Mouse (Mus musculus) CH12F3 (cell line): Measurements from ENCODE around the gene Aip.

Source experiments
- in situ Hi-C: fragments of 300-500 bp; cut with MboI; formaldehyde crosslinking; loops from 2 replicates; pipeline ENCODE4 v1.14.3; 2020; ENCODE audit warnings: low sequenced_read_pairs

The Aip gene

GRCm38 (mm10) chr19:4114551-4114950, 11.1 kb downstream of the Aip start:
- in situ Hi-C loops = no loop called here

- in situ Hi-C loops = no loop called here
Measured at GRCm38 (mm10) chr19:4113806-4114230, 11.8 kb downstream of the Aip start.

DNA sequence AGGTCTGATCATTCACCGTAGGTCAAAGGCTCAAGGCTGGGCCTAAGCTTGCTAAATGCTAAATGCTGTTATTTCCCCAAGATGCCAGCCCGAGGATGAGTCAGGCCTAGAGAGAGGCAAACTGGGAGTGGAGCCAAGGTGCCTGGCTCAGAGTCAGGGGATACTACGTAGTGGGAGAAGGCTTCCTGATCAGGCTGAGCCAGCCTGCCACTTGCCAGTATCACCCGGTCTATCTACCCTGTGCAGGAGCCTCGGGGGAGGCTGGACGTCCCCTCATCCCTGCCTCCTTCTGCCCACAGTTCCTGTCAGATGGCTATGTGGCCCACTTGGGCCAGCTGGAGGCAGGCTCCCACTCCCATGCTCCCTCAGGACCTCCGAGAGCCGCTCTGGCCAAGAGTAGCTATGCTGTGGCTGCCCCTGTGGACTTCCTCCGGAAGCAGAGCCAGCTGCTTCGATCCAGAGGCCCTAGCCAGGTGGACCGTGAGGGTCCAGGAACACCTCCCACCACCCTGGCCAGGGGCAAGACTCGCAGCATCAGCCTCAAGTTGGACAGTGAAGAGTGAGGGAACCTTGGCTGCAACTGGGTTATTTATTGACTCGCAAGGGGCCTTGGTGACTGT, 12.4 kb downstream of the Aip start:
- in situ Hi-C loops = no loop called here

GRCm38 (mm10) chr19:4112063-4112960, 13.3 kb downstream of the Aip start:
- in situ Hi-C loops = no loop called here

DNA sequence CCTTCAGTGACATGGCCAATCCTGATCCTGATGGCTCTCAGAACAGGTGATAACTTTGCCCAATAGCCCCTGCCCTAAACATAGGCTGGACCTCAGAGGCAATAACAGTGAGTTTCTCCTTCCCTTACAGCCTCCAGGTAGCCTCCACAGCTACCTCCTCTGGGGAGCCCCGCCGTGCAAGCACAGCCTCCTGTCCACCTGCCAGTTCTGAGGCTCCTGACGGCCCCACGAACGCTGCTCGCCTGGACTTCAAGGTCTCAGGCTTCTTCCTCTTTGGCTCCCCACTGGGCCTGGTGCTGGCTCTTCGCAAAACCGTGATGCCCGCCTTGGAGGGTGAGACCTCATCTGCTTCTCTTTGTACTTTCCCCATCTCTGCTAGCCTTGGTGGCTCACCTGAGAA, 17.1 kb downstream of the Aip start:
- in situ Hi-C loops = no loop called here

- in situ Hi-C loops = no loop called here
Measured at GRCm38 (mm10) chr19:4106654-4107053, 19.0 kb downstream of the Aip start.

- in situ Hi-C loops = no loop called here
Measured at GRCm38 (mm10) chr19:4104675-4105194, 20.9 kb downstream of the Aip start.

GRCm38 (mm10) chr19:4103792-4104191, 21.9 kb downstream of the Aip start:
- in situ Hi-C loops = no loop called here

GRCm38 (mm10) chr19:4103294-4103693, 22.4 kb downstream of the Aip start:
- in situ Hi-C loops = no loop called here

GRCm38 (mm10) chr19:4102626-4103025, 23.0 kb downstream of the Aip start:
- in situ Hi-C loops = no loop called here

DNA sequence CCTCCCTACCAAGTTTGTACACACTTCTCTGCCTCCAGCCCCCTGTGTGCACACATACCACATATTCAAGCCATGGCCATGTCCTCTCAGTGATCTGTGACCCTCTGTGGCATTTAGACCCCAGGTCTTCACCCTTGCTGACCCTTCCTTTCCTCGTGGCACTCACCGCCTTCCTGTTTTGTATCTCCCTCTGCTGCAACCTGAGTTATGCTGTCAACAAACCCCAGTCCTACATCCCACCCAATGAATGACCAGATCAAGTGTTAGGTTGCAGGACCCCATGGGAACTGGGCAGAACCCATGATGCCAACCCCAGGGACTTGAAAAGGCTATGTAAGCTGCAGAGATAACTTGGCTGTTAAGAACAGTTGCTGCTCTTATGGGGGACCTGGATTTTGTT, 23.6 kb downstream of the Aip start:
- in situ Hi-C loops = no loop called here

DNA sequence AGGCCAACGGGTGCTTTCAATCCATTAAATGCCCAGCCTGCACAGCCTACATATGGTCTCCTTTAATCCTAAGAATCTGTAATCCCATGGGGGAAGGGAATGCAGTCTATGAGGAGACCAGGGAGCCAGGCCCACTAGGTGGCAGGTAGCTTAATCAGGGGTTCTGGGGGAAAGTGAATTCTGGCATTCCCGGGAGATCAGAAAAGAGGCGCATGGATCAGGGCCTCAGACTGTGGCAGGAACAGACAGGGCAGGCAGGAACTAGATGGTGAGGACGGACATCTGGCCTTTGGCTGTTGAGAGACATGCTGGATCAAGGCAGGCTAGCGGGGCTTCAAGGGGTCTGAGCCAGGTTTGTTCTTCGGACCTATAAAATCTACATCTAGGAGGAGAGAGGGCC, 24.2 kb downstream of the Aip start:
- in situ Hi-C loops = no loop called here

DNA sequence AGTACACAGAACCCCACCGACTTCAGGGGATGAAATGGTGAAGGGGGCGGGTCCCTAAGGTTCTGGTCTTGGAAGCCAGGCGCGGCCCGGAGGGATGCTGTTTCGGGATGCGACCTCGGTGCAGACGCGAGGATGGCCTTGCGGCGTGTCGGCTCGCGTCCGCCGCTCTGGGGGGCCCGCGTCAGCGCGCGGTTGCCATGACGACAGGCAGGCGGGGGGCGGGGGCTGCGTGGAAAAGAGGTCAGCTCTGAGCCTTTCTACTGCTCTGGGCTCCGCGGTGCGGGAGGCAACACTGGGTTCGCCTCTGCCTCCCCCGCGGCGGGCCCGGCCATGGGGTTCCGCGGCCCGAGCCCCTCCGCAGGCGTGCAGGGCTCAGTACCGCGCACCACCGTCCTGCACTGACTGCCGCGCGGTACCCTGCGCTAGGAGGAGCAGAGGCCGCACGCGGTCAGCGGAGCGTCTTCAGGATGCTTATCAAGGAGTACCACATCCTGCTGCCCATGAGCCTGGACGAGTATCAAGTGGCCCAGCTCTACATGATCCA, 24.9 kb downstream of the Aip start:
- in situ Hi-C loops = no loop called here

GRCm38 (mm10) chr19:4099837-4100717, 25.6 kb downstream of the Aip start, which contains the start of gene Pitpnm1:
Gene Pitpnm1 (plus strand): TSS chr19:4099998.
- in situ Hi-C loops = no loop called here

GRCm38 (mm10) chr19:4099056-4099455, 26.6 kb downstream of the Aip start:
- in situ Hi-C loops = no loop called here

GRCm38 (mm10) chr19:4098426-4098825, 27.2 kb downstream of the Aip start:
- in situ Hi-C loops = no loop called here

DNA sequence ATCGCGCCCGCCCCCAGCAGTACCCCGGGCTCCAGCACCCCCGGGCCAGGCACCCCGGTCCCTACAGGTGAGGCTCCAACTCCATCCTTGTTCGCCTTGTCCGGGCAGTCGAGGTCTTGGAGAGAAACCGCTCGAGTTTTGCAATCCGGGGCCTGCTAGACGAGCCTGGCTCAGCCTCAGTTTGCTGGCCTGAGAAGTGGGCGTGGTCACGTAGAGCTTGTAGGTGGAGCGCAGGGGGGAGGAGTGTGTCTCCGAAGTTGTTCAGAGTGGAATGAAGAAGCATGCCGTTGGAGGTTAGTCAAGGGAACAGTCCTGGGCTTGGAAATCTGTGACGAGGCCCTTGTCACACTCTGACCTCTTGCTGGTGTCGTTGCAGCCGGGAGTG, 28.2 kb downstream of the Aip start:
- in situ Hi-C loops = no loop called here

GRCm38 (mm10) chr19:4096642-4097440, 28.8 kb downstream of the Aip start, which contains the start of gene Cdk2ap2:
Gene Cdk2ap2 (plus strand): TSS chr19:4097182.
- in situ Hi-C loops = no loop called here

GRCm38 (mm10) chr19:4095802-4096201, 29.9 kb downstream of the Aip start:
- in situ Hi-C loops = no loop called here

GRCm38 (mm10) chr19:4094774-4095303, 30.8 kb downstream of the Aip start:
- in situ Hi-C loops = no loop called here
